Mouse (Mus musculus): Measurements from ENCODE around the gene Mc1r.
"Not testable (repeated sequence)": the region's sequence is repeated elsewhere in the genome, so short reads cannot be mapped to it uniquely, and the experiment has no call there.

The Mc1r gene

GRCm38 (mm10) chr8:123411781-123412327 lies 4.9 kb downstream of the Mc1r start:
- DNase-seq, result peak; percentile 49

DNA sequence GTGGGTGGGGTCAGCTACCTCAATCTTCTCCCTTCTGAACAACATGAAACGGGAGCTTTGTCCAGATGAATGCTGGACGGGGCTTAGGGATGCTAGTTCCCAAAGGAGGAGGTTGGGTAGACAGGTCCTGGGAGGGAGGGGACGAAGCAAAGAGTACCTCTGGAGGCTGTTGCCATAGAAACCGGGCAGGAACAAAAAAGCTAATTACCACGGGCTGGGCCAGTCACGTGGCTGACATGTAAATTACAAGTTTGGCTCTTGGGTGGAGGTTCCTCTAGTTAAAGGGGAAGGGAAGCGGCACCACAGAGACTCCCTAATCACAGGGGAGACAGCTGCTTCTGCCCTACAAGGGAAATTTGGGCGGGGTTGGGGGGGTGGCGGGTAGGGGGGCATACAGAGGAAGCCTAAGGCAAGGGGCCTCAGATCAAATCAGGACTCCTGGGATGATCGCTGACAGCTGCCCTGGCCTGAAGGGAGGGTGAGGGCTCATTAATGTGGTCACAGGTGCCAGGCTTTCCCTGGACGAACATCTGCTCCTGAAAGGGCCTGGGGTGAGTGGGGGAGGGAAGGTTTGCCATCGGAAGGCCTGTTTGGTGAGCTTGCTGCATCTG lies 5.8 kb downstream of the Mc1r start:
- peak; percentile 91 for DNase-seq

DNA sequence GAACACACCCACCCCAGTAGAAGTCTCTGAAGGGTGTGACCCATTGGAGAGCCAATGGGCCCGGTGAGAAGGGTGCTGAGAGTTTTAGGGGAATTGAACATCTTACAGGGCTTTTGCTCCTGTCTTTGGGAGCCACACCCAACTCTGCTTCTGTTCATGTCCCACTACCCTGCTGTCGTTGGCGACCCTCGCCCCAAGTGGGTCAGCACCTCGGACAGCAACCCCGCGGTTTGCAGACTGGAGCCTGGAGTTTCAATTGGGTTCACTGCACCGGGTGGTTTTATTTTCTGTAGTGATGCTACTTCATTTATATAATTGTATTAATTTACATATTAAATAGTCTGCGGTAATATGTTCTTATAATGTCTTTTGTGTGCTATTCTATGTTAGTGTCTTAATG lies 7.3 kb downstream of the Mc1r start:
- no peak for DNase-seq

- not testable (repeated sequence) for DNase-seq
Measured at GRCm38 (mm10) chr8:123414997-123415696, 8.2 kb downstream of the Mc1r start.

DNA sequence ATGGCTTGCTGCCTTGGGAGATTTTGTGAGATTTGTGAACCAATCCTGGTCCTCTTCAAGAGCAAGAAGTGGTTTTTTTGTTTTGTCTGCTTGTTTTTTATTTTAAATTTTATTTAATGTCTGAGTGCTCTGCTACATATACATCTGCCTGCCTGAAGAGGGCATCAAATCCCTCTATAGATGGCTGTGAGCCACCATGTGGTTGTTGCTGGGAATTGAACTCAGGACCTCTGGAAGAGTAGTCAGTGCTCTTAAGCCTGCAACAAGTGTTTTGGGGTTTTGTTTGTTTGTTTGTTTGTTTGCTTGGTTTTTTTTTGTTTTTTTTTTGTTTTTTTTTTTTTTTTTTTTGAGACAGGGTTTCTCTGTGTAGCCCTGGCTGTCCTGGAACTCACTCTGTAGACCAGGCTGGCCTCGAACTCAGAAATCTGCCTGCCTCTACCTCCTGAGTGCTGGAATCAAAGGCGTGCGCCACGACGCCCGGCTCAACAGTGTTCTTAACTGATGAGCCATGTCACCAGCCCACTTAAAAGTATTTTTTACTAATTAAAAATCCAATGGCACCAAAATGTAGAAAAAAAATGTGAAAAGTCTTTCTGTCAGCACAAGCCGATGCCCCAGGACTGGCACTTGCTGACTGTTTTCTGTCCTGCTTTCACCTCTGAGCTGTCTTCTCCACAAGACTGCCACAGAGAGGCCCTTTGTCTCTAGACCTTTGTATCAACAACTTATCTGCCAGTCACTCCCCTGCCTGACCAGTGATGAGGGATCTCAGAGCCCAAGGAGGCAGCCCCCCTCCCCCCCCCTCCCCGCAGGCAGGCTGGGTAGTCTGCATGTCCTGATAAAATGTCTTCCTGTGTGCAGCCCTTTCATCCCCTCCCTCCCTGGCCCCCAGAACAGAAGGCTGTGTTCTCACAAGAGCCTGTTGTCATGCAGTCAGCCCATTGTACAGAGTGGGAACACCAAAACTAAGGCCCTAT lies 9.3 kb downstream of the Mc1r start:
- no peak for DNase-seq

GRCm38 (mm10) chr8:123416944-123417555 lies 10.1 kb downstream of the Mc1r start:
- DNase-seq, result no peak

GRCm38 (mm10) chr8:123419711-123420110 lies 12.8 kb downstream of the Mc1r start:
- no peak for DNase-seq

DNA sequence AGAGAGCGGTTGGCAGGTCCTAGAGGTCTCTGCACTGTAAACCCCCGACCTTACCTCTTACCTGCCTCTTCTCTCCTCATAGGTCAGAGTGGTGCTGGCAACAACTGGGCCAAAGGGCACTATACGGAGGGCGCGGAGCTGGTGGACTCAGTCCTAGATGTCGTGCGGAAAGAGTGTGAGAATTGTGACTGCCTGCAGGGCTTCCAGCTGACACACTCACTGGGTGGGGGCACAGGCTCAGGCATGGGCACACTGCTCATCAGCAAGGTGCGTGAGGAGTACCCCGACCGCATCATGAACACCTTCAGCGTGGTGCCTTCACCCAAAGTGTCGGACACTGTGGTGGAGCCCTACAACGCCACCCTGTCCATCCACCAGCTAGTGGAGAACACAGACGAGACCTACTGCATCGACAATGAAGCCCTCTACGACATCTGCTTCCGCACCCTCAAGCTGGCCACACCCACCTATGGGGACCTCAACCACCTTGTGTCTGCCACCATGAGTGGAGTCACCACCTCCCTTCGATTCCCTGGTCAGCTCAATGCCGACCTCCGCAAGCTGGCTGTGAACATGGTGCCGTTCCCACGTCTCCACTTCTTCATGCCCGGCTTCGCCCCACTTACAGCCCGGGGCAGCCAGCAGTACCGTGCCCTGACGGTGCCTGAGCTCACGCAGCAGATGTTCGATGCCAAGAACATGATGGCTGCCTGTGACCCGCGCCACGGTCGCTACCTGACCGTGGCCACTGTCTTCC lies 13.8 kb downstream of the Mc1r start:
- no peak for DNase-seq

GRCm38 (mm10) chr8:123421325-123421724 lies 14.4 kb downstream of the Mc1r start:
- DNase-seq, result no peak

DNA sequence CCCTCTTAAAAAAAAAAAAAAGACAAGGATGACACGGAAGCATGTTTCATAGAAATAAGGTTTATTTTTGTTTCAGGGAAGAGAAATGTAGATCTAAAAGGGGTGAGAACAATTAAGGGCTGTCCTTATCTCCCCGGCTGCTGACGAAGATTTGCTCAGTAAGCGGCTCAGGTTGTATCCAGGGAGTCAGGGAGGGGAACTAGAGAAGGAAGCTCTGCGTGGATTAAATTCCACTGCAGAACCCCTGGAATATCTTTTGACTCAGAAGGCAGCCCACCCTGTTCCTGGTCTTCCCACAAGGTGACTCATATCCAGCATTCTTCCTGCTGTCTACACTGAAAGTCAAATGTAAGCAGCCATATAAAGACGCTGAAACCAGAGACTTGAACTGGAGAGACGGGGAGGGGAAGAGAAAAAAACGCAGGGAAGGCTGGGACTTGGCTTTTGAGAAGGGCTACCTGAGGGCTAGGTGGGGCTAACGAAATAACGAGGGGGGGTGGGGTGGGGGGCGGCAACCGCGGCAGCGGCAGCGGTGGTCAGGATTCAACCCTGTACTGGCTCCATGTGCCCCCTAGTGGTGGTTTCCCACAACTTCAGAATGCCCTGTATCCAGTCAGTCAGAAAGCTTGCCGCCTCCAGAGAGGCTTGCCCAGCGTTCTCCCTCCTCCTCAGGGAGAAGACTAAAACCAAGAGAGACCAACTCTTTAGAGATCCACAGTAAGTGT lies 15.3 kb downstream of the Mc1r start:
- DNase-seq, result peak; percentile 88

GRCm38 (mm10) chr8:123422781-123423159 lies 15.9 kb downstream of the Mc1r start:
- DNase-seq, result no peak

DNA sequence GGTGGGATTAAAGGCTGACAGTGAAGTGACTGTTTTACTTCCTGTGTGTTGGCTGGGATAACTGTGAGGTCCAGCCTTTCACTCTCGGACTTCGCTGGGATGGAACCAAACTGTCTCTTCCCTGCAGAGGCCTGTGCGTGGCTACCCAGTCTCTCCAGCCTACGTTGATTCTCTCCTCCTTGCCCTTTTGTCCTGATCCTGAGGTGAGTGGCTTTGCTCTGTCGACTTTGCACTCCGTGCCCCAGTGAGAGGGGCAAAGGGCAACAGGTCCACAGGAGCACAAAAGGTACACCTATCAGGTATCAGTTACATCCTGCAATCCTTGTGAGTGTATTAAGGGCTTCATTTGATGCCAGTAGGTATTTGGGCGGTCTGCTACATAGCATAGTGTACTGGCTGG lies 16.5 kb downstream of the Mc1r start, which contains the start of gene Def8:
TSS of gene Def8 (plus strand) at position 87 of the 400 bp plus-strand sequence.
- DNase-seq, result no peak

DNA sequence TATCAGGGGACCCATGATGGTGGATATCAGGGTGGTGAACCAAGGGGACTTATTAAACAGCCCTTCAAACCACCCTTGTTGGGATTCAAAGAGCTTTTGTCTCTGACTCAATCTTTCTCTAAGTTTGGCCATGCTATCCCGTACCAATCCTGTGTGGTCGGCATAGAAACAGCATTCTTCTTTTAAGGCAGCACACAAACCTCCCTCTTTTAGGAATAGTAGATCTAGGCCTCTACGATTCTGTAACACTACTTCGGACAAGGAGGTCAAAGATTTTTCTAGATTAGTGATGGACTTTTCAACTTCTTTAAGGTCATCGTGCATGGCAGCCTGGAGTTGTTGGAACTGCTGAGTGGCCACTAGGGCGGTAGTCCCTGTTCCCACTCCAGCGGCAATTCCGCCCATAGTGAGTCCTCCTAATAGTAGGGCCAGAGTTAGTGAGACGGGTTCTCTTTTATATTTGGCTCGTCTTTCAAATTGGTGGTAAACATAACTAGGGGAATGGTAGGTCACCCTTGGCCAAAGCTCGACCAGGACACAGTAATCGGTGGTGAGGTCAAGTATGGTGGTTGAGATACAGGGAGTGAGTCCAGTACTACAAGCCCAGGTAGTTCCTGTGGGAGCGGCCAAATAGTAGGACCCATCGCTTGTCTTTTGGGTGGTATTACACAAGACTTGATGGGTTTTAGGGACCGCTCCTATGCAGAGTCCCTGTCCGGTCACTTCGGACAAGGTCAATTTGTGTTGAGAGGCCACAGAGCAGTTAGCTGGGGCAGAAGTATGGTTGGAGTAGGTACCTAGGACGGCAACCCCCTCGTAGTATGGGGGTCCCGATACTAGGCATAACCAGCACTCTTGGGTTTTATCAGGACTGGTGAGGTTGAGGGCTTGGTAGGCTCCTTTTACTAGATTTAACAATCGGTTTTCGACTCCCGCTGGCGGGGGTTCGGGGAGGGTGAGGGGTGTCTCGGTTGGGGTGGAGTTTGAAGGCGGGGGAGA lies 19.9 kb downstream of the Mc1r start:
- DNase-seq, result no peak

DNA sequence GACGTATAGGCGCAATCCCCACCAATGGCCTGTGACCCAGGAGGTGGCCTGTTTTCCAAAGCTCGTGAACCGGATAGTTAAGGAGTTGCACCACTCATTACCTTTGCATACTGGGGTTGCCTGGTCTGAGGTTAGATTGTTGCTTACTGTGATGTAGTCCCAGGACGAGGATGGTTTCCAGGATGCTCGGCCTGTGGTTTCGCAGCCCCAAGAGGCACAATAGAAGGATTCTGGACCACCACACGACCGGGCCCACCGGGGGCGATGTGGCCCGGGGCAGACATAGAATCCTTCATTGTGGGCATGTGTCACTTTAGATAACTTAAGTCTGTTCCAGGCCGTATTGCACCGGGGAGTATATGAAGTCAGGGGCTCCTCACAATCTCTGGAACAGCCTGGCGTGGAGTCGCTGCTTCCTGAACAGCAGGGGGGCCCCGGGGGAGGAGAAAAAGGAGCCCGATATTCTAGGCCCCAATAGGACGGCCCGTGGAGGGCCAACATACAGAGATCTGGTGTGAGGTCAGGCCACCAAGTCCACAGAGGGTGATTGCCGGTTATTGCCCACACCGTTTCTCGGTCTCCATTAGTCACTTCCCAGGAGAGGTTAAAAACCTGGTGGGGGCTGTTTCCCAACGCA lies 20.9 kb downstream of the Mc1r start:
- no peak for DNase-seq

GRCm38 (mm10) chr8:123428343-123428893 lies 21.5 kb downstream of the Mc1r start:
- DNase-seq, result no peak

GRCm38 (mm10) chr8:123428939-123429721 lies 22.2 kb downstream of the Mc1r start:
- DNase-seq, result no peak

GRCm38 (mm10) chr8:123429722-123430013 lies 22.8 kb downstream of the Mc1r start:
- not testable (repeated sequence) for DNase-seq

DNA sequence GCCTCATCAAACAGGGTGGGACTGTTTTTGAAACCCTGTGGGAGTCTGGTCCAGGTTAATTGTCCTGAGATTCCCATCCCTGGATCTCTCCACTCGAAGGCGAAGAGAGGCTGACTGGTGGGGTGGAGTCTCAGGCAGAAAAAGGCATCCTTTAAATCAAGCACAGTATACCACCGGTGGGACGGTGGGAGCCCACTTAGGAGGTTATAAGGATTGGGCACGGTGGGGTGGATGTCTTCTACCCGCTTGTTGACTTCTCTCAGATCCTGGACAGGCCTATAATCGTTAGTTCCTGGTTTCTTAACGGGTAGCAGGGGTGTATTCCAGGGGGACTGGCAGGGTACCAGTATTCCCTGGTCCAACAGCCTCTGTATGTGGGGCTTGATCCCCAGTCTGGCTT lies 24.0 kb downstream of the Mc1r start:
- not testable (repeated sequence) for DNase-seq

Measured in right cerebral cortex, adult 18-20 months (tissue).